Mouse (Mus musculus): Measurements from ENCODE around the gene Skap1.

Skap1 gene

DNA sequence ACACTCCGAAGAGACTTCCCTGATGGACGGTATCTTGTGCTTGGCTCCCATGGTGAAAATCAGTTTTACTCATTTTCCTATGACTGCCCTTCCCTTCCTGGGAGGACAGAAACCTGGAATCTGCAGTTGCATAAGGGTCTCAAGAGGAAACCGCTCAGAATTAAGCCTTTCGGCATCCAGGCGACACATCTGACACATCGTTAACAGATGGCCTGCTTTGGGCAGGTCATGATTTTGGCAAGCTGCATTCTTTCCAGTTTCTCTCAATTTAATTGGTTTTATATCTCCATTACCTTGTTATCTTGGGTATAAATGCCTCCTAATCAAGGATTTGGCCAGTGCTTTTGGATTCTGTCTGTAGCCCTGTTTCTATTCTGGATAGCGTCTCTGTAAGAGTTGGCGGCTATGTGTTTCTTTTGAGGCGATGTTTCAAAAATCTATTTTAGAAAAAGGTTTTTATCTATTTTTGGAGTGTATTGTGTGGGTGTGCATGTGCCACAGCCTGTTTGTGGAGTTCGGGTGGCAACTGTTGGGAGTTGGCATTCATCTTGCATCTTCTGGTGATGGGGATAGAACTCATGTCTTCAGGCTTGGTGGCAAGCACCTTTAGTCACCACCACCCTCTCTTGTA lies 1.1 kb downstream of the Skap1 start:
- no peak for DNase-seq (ENCODE audit: low spot score)

- DNase-seq (ENCODE audit: low spot score) = no peak
Observed at GRCm38 (mm10) chr11:96466382-96466781, 2.0 kb downstream of the Skap1 start.

DNA sequence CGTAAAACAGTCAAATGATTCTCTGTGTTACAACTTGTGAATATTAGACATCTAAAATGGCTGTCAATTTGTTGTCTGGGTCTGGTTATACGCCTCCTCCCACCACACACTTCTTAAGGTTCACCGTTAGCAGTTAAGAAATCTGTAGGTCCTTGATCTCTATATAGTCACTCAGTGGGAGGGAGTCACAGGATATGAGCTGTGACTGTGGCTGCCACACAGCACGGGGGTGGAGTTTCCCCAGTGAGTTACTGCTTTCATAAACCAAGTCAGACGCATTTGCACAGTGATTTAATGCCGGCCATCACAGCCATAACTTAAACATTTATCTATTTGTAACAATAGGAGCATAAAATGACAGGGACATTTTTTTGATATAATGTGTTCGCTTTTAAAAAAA lies 2.6 kb downstream of the Skap1 start:
- DNase-seq (ENCODE audit: low spot score) = no peak

DNA sequence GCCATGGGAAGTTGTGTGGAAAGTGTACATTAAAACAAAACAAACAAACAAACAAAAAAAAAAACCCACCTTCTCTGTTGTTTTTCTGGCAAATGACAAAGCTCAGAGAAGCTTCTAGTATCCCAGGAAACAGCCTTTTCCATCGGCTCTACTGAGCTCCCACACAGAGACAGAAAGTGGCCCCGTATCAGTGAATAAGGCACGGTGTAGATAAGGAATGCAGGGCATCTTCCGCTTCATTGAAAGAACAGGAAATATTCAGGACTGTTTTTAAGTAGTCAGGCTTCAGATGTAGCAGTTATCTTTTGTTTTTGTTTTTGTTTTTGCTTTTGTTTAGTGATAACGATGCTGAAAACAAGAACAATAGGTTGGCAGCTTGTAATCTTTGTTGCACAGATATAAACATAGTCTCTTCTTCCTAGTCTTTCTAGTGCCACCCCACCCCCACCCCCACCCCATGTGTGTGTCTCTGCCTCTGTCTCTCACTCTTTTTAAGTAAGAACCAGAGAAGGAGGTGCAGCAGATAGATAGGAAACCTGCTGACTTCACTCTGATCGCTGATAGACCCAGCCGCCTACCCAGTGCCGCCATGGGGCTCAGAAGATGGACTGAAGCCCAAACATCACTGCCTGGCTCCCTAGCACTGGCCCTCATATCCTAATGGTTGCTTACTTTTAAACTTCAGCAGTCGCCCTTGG lies 3.8 kb downstream of the Skap1 start:
- DNase-seq (ENCODE audit: low spot score) = no peak

GRCm38 (mm10) chr11:96482711-96483110 lies 18.3 kb downstream of the Skap1 start:
- peak; percentile 15 for DNase-seq (ENCODE audit: low spot score)

DNA sequence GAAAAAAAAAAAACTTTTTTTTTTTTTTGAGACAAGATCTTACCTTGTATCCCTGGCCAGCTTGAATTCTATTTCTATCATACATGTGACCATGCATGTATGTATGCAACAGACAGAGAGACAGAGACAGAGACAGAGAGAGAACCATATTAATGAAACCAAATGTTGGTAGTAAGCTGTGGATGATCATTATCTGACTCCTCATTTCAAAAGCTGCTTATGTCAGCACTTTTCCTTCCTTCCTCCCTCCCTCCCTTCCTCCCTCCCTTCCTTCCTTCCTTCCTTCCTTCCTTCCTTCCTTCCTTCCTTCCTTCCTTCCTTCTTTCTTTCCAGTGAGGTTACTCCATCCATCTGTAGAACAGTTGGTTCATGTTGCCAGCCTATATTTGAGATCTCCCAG lies 18.8 kb downstream of the Skap1 start:
- no peak for DNase-seq (ENCODE audit: low spot score)

DNA sequence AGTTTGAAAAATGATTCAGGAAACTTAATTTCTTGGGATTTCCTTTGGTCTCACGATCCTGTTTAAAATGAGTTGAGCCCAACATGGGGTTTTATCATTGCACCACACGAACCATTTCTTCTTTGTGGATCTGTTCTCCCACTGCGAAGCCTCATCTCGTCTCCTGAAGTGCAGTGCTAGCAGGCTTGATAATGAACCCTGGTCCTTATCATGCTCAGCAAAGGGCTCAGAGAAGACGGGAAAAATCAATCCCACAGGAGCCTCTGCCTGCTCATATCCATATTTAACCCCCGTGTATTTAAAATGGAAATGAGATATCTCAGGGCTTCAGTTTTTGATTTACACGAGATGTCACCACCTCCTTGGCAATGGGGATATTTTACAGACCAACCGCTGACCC lies 34.1 kb downstream of the Skap1 start:
- no peak for DNase-seq (ENCODE audit: low spot score)

GRCm38 (mm10) chr11:96501042-96501441 lies 36.6 kb downstream of the Skap1 start:
- no peak for DNase-seq (ENCODE audit: low spot score)

DNA sequence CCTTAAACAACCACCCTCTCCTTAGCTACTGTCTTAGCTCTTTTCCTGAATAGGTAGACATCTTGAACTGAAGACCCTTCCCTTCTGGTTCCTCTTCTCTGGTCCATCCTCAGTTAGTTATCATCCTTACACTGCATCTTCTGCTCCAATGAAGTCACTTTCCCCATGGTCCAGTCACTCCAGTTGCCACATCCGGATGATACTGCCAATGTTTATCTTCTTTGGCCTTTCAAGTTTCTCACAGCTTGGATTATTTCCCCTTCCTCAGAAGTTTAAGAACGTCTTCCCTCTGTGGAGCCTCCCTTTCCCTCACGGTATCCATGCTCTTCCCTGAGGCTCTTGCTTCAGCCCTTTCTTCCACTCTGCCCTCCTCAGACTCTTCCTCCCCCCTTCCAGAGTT lies 38.6 kb downstream of the Skap1 start:
- DNase-seq (ENCODE audit: low spot score) = no peak

DNA sequence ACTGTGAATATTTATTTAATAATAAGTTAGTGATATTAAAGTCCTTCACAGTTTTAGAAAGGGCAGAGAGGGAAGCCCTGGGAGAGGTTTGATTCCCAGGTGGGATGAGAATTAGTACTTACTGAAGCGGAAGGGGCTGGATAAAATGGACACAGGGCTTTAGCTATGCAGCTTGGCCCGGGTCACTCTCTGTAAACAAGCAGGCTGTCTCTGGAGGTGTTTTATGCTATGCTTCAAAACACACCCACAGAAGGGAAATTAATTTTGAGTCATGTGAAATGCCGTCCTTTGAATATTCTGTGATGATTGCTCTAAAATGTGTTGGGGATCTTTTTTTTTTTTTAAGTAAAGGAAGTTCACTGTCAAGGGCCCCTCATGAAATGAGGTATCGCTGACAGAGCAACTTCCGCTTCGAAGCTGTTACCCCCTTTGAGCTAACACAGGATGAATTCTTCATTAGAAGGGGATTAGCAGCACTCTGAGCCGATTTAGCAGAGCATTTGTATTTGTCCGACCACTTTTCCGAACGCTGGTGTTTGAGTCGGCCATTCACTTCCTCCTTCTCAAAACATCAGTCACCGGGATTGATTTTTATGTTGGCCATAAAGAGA lies 40.2 kb downstream of the Skap1 start:
- DNase-seq (ENCODE audit: low spot score) = no peak

GRCm38 (mm10) chr11:96505841-96506240 lies 41.4 kb downstream of the Skap1 start:
- DNase-seq (ENCODE audit: low spot score) = no peak

DNA sequence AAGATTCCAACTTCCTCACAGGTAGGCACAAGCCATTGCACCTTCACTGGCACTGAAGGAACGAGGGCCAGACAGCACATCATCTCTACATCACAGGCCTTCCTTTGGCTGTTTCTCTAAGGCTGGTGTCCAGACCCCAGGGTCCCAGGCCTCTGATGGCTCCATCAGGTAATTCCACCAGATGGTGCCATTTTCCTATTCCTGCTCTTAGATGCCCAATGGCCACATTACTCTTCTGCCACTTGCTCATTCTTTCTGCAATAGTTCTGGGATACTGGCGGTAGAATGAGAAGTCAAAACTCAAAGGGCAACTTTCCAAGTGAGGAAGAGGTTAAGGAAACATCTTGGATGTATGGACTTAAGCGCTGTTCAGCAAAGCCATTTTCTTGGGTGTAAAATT lies 50.8 kb downstream of the Skap1 start:
- no peak for DNase-seq (ENCODE audit: low spot score)

DNA sequence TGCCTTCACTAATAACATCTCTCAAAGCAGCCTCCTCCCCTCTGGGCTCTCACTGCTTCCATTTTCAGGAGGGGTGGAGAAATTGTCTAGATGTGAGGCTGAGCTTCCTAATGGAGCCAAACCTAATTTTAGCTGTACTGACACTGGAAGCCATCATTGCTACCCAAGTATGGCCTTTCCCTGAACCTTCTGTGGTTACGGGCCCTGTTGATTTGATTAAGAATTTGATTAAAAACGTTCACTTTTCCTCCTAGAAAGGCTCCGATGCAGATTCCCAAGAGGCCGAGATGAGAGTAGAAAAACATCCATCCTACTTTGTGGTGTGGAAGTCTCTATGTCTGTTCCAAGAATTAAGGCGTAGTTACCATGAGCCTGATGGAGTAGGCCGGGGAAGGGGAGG lies 60.1 kb downstream of the Skap1 start:
- no peak for DNase-seq (ENCODE audit: low spot score)

DNA sequence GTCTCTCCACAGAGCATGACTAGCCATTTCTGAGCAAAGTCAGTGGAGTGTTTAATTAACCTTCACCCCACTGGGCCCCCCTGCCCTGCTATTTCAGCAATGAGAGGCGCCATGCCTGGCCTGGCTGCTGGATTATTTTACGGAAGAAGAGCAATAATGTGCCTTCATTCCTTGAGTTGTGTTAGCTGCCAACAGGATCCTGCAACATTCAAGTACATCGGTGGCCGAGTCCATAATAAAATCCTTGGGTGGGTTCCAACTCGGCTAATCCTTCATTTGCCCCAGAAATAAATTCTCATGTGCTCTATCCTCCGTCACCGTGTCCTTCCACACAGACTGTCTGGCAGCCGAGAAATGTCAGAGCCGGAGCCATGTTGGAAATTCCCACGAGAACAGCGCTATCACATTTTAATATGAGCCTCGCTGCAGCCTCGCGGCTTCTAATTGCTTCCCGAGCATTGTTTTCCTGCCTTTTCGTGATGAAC lies 61.8 kb downstream of the Skap1 start:
- DNase-seq (ENCODE audit: low spot score) = no peak

GRCm38 (mm10) chr11:96531757-96532433 lies 67.5 kb downstream of the Skap1 start:
- no peak for DNase-seq (ENCODE audit: low spot score)

DNA sequence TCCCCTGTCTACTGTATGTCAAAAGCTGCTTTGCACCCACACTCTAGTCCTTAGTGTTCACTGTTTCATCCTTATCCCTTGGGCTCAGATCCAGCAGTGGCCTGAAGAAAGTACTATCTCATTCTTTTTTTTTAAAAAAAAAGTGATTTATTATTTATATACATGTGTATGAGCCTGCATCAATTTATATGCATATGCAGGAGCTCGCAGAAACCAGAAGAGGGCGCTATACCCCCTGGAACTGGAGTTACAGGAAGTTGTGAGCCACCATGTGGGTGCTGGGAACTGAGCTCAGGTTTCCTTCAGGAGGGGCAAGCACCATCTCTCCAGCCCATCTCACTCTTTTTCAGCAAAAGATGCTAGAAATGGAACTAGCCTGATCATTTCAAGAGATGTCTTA lies 70.1 kb downstream of the Skap1 start:
- DNase-seq (ENCODE audit: low spot score) = no peak

- DNase-seq (ENCODE audit: low spot score) = no peak
Observed at GRCm38 (mm10) chr11:96536146-96536545, 71.8 kb downstream of the Skap1 start.

DNA sequence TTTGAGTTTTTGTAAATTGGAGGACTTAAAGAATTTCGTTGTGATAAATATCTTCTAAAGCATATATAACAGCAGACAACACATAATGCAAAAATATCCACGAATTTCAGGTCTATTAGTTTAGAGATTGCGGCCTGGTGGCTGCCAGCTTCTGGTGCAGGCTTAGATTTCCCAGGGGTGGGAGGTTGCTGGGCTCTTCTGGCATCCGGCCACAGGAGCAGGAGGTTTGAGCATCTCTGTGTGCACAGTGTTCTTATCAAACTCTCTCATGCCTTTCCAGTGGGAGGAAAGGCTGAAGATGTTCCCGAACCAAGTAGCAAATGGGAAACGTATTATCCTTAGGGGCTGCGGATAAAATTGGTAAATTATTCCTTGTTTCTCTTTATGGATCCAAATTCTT lies 77.6 kb downstream of the Skap1 start:
- peak; percentile 26 for DNase-seq (ENCODE audit: low spot score)

- no peak for DNase-seq (ENCODE audit: low spot score)
Observed at GRCm38 (mm10) chr11:96542561-96542960, 78.2 kb downstream of the Skap1 start.

GRCm38 (mm10) chr11:96546428-96546827 lies 82.0 kb downstream of the Skap1 start:
- no peak for DNase-seq (ENCODE audit: low spot score)

- no peak for DNase-seq (ENCODE audit: low spot score)
Observed at GRCm38 (mm10) chr11:96550960-96551703, 86.7 kb downstream of the Skap1 start.

DNA sequence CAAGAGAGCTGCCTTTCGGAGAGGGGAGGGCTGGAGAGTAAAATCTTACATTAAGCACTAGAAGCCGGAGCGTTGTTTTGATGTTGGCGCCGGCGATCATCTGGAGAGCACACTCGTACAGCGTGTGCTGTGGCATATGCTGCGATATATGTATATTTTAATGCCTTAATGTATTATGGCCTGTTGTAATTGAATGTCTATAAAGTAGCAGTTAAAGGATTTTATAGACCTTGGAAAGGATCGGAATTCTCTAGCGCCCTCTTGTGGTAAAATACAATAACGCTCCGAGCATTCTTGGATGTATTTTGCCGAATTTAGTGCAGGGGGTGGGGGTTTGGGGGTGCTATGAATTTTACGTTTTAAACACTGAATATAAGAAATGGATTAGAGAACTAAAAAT lies 88.7 kb downstream of the Skap1 start:
- DNase-seq (ENCODE audit: low spot score) = no peak

Data from testis, postnatal 14 days (tissue).